Mouse (Mus musculus): ENCODE data around the gene Lmntd1. TPM values are rescaled to one million over a fixed set of nuclear protein-coding genes. Genes with fewer than 3 reads are reported as not detected.

Gene Lmntd1
- total RNA-seq, 2 experiments from 2014 or later, result 2.0 to 2.2 TPM

DNA sequence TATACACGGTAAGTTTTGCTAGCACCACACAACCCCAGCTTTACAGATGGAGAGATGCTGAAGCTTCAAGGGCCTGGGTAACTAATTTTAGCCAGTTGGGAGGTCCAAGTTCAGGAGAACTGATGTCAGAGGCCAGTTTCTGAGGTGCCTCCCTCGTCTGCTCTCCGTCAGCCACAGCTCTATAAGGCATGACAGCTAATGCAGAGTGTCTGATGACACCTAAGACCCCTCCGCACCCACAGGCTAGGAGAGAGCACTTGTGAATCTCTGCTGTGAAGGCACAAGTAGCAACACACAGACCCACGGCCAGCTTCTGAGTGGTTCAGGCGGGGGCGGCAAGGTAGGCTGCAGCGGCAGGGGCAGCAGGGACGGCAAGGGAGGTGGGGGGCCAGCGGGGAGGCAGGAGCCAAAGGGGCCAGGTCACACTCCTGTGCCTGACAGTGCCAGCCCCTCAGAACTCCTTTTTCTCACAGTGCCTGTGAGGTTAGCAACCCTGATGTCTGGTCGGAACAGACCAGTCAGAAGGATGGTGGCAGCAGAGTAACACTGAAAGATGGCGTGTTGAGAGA is 151.4 kb downstream of the Lmntd1 start:
- DNase-seq (ENCODE audit: extremely low spot score in 1 of 2, low spot score in 2 of 2), result no peak
- intact Hi-C loops (cut with DNase I), result no loop called here

DNA sequence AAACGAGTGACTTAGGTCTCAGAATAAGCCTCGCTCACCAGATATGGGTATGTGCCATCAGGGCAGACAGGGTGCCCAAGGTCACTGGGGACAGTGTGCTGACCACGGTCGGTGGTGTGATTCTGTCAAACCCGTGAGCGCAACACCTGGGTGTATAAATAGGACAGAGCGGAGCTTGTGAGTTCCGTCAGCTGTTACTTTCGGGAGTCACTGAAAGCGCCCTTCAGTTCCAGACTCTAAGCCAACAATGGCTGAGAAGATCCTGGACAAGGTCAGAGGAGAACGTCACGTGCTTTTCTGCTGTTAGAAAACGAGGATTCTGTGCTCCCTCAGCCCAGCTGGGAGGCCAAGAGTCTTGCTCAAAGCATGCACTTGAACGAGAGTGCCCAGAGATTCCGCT is 157.1 kb downstream of the Lmntd1 start:
- intact Hi-C loops (cut with DNase I), result no loop called here
- DNase-seq (ENCODE audit: extremely low spot score in 1 of 2, low spot score in 2 of 2), result no peak

DNA sequence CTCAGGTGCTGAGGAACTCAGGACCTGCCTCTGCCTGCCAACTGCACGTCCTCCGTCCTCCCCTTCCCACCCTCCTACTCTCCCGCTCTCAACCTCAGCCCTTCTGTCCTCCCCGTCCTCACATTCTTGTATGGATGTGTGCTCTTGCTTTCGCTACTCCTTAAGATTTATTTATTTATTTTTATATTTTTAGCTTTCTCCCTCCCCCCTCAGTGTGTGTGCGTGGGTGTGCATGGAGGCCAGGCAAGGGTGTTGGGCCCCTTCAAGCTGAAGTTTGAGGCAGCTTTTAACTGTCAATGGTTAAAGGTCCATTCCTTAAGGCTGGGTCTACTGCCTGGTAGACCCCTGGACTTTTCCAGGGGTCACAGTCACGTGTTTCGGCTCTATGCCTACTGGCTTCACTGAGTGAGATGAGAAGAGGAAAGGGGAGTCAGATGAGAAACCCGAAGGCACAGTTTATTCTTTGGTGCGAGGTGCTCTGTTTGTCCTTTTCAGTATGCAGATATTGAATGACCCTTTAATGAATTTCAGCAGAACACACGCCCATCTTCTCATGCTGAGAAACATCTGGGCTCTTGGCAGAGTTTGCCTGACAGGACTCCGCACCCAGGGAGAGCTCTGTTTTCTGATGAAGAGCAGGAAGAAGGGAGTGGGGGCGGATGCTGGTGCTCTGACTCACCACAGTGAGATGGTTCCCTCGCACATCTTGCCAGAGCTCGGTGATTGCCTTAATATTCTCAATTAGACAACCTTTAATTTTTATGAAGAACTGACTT is 163.3 kb downstream of the Lmntd1 start:
- peak in 1 of 2 experiments; percentile 50 for DNase-seq (ENCODE audit: extremely low spot score in 1 of 2, low spot score in 2 of 2)
- intact Hi-C loops (cut with DNase I), result no loop called here

DNA sequence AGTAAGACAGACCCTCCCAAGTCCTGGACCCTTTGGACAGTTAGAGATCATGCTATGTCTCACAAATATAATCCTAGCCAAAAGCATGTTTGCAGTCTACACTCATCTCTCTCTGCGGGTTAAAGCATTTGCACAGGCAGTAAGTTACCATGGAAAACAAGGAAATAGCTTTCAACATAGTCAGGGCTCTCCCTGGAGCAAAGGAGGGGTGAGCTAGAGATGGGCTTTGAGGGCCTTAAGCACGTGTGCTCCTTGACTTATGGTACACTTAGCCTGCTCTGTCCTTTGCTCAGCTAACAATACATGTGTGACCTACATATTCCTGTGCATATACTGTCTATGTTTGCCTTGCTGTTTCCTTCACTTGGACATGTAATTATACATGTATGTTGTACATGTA is 165.8 kb downstream of the Lmntd1 start:
- intact Hi-C loops (cut with DNase I), result no loop called here
- no peak for DNase-seq (ENCODE audit: extremely low spot score in 1 of 2, low spot score in 2 of 2)

DNA sequence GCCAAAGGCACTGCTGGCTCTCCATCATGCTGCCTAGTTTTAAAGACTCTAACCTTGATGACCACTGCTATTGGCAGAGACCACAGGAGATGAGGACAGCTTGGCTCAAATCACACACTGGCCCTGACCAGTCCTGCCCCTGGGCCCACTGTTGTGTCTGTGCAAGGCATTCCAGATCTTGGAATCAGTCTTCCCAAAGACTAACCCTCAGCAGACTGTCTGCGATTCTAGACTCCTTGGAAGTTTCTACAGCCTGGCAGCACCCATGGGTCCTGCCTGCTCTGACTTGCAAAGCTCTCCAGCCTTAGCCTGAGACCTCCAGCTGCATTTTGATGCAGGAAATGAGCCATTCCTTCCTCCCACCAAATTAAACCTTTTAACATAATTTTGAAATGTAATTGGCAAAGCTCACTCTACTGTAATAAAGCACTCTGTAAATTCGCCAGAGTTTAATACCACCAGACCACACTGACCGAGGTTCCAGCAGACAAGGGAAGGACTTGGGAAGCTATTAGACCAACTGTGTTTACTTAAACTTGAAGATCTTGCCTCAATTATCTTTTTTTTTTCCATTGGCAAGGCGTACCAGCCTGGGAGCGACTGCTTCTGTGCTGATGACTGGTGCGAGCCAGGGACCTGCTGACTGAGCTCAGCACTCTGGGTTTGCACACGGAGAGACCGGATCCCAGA is 168.2 kb downstream of the Lmntd1 start:
- DNase-seq (ENCODE audit: extremely low spot score in 1 of 2, low spot score in 2 of 2), result no peak
- intact Hi-C loops (cut with DNase I), result no loop called here

DNA sequence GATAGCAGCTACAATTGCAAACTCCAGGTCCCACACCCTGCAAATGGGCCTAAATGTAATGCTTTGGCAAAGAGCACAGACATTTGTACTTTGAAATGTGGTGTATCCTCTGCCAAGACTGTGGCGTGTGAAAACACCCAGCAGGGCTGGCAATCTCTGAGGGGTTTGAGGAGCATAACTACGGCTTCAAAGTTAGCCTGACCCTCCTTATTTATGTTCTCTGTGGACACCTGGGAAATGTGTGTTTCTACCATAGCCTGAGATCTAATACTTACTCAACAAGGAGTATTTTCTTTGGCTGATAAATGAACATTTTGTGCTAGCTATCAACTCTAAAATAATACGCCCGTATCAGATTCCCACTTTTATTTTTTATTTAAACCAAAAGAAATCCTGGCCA is 168.7 kb downstream of the Lmntd1 start:
- DNase-seq (ENCODE audit: extremely low spot score in 1 of 2, low spot score in 2 of 2), result no peak

DNA sequence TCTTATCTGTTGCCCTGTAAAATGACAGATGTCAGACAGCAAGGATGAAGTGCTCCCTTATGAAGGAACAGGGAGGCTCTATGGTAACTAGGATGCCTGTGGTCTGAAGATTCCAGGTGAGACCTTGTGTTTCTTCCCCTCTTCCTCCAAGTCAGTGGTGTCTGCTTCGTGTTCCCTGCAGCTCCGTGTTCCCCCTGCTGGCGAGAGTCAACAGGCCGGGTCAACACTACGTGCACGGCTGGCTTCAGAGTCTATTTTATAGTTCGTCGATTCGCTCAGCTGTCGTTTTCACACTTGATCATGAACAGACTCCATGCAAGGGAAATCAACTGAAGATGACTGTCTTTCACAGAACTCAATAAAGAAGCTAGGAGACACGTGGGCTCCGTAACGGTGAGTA is 171.3 kb downstream of the Lmntd1 start:
- intact Hi-C loops (cut with DNase I), result no loop called here
- DNase-seq (ENCODE audit: extremely low spot score in 1 of 2, low spot score in 2 of 2), result no peak

More for the DNA sequence above, 168.7 kb downstream of the Lmntd1 start:
- intact Hi-C loops (cut with DNase I), result no loop called here

DNA sequence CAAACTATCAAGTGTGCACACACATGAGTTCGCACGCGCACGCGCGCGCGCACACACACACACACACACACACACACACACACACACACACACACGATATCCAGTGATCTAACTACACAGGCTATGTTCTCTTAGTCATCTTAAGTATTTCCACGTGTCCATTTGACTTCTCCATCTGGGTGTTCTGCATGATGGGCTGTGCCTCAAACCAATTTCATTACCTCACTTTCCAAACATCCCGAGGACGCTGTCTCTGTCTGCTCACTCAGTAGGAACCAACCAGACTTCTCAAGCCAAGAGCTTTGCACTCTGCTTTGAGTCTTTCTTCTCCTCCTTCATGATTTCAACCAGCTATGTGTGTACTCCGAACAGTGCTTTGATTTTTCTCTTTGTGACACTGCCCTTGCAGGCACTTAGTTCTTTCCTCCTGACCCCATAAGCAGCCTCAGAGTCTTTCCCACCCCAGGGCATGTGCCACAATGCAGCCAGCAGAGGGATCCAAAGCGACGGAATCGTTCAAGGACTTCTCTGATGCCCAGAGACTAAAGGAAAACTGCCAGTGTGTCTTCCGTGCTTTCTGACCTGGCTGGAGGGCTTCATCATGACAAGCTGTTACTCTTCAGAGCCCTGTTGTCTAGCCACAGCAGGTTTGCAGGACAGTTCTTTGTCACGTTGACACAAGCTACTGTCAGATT is 172.6 kb downstream of the Lmntd1 start:
- DNase-seq (ENCODE audit: extremely low spot score in 1 of 2, low spot score in 2 of 2), result peak in 1 of 2 experiments; percentile 53
- intact Hi-C loops (cut with DNase I), result no loop called here

DNA sequence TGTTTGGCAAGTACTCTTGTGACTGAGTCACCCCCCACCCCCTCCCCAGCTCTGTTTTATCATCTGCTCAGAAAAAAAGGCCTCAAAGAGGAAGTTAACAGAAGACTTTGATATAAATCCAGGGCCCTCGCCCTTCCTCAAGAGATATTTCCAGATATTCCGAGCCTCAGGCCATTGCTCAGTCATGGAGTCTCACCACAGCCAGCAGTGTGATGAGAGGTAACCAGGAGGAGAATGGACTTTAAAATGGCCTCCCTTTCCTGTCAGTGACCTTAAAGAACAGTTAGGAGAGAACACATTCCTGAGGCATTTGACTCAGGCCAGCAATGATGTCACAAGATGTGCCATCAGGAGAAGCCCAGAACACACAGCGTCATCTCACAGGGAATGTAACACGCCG is 175.3 kb downstream of the Lmntd1 start:
- DNase-seq (ENCODE audit: extremely low spot score in 1 of 2, low spot score in 2 of 2), result no peak
- intact Hi-C loops (cut with DNase I), result loop anchor here (10.0 kb wide), 1 partner anchor 356 kb away; no protein-coding TSS in a partner anchor

DNA sequence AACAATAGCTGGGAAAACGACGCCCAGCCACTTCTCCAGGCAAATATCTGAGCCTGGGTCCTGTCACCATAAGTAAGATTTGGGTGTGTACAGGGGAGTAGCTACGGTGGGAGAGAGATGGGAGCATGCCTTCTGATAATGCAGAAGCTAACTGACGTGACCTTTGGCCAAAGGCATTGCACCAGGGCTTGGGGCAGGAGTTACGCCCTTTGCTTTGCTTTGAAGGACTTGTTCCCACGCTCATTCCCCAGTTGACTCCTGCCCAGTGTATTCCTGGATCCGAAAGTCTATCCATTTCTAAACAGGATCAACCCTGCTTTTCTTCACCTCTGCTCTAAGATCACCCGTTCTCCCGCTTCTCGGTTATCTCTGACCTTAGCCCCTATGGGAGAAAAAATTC is 178.4 kb downstream of the Lmntd1 start:
- intact Hi-C loops (cut with DNase I), result loop anchor here (10.0 kb wide), 1 partner anchor 359 kb away; no protein-coding TSS in a partner anchor

DNA sequence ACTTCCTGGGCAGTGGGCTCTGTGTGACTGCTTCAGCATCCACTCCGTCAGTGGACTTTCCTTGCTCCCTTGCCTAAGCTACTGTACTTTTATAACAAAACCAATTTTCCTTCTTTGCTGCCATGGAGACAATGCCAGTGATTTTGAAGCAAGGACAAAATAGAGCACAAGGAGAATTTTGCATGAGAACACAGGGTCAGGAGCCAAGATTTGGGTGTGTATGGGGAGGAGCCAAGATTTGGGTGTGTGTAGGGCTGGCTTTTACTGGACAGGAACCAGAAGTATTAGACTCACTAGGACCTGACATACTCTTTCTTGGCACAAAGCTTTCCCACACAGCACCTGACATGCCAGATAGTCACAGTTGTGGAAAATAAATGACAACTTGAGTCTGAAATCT is 179.0 kb downstream of the Lmntd1 start:
- intact Hi-C loops (cut with DNase I), result loop anchor here (10.0 kb wide), 1 partner anchor 360 kb away; no protein-coding TSS in a partner anchor
- no peak for DNase-seq (ENCODE audit: extremely low spot score in 1 of 2, low spot score in 2 of 2)

More for the DNA sequence above, 178.4 kb downstream of the Lmntd1 start:
- DNase-seq (ENCODE audit: extremely low spot score in 1 of 2, low spot score in 2 of 2), result no peak

DNA sequence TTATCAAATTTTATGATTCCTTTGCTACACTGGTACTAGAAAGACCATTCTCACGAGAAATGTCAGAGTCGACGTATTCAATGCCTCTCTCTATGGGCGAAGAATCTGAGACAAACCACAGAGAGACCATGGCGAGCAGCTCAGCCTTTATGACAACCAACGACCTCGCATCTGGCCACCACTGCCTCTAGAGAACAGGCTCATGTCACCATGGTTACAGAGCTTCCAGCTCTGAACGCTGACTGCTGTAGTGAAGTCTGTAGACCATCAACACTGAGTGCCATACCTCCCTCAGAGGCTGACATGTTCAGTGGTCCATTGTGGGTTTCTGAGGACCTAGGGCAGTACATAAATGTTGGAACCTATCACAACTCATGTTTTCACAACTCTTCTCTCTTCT is 180.2 kb downstream of the Lmntd1 start:
- intact Hi-C loops (cut with DNase I), result loop anchor here (10.0 kb wide), 1 partner anchor 361 kb away; no protein-coding TSS in a partner anchor
- no peak for DNase-seq (ENCODE audit: extremely low spot score in 1 of 2, low spot score in 2 of 2)

DNA sequence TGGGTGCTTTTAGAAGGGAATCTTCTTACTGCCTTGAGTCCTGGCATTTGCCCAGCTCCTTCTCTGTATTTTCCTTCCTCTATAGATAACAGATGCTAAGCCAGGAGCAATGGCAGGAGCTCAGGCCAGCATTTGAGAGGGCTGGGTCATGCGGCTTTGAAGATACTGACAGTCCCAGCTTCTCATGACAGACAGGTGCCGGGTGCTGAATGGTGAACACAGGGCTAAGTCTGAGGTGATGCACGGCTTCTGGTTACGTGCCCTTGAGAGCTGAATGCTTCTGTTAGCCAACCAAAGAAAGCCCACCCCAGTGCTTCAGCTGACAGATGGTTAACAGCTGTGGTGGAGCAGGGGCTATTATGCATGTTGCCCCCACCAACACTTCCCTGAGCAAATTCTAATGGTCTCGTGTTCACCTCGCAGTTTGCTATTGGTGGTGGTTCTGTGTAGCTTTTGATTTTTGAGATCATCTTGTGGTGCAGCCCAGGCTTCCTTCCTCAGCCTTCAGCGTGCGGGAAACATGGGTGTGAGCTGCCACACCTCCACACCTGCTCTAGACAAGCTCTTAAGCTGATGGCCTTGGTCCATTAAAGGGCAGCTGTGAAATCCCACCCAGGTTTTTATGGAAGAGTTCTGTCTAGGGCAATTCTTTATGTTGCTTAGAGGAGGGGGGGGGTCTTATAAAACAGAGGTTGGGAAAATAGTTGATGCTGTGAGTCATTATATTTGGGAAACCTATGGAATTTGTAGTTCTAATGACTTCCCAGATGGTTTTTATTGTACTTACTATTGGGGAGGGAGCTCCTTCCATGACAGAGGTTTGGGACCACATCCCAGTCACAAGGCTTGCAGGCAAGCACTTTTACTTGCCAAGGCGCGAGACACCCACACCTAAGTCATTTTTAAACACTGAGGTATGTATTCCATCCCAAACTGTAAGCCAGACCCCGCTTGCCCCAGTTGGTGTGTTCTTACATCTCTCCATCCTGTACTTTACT is 181.1 kb downstream of the Lmntd1 start:
- intact Hi-C loops (cut with DNase I), result loop anchor here (10.0 kb wide), 1 partner anchor 362 kb away; no protein-coding TSS in a partner anchor
- no peak for DNase-seq (ENCODE audit: extremely low spot score in 1 of 2, low spot score in 2 of 2)

DNA sequence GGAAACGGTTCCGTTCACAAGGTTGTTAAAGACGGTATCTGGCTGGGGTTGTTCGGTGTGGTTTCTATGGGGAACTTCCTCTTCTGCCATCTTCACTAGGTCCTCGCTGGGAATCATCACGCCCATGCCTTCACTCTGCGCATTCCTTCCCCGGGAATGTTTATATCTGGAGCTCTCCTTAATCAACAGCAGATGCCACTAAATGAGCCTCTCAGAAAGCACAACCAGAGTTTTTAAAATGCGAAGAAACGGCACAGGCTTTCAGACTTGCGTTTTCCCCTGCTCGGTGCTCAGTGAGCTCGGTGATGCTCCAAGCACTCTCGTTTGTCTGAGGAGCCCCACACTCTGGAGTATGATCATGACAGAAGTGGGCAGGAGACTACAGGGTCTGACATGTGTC is 182.4 kb downstream of the Lmntd1 start:
- no peak for DNase-seq (ENCODE audit: extremely low spot score in 1 of 2, low spot score in 2 of 2)
- intact Hi-C loops (cut with DNase I), result loop anchor here (10.0 kb wide), 1 partner anchor 363 kb away; no protein-coding TSS in a partner anchor

DNA sequence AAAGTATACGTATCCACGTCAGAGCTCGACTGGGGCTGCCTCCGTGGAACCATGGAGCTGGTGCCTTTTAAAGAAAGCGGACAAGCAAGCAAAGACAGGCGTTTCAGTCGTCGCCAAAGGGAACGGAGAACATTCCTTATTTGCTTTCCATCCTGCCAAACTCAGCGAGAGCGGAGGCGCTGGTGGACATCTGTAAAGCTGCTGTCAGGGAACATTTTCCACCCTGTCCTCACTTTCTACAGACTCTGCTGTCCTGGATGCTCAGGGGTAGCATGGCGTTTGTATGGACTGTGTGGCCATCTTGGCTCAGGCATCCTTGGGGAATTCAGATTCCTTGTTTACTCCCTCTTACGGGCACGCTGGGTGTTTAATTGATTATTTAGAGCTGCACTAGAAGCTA is 186.7 kb downstream of the Lmntd1 start:
- intact Hi-C loops (cut with DNase I), result no loop called here

DNA sequence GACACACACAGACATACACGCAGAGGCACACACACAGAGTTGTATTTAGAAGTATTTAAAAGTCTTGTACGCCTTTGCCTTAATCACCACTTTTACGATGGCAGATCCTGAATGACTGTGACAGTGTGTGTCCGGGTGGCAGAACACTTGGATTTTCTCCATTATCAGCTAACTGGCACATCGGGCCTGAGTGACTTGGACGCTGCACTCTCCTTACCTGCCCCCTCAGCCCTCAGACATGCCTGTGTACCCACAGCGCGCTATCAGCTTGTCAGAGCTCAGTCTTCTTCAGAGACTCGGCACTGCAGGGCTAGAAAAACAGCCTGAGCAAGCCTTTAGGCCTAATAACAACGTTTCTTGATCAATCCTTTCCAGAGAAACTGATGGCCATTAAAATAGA is 187.6 kb downstream of the Lmntd1 start:
- DNase-seq (ENCODE audit: extremely low spot score in 1 of 2, low spot score in 2 of 2), result no peak
- intact Hi-C loops (cut with DNase I), result no loop called here

More for the DNA sequence above, 186.7 kb downstream of the Lmntd1 start:
- DNase-seq (ENCODE audit: extremely low spot score in 1 of 2, low spot score in 2 of 2), result no peak

DNA sequence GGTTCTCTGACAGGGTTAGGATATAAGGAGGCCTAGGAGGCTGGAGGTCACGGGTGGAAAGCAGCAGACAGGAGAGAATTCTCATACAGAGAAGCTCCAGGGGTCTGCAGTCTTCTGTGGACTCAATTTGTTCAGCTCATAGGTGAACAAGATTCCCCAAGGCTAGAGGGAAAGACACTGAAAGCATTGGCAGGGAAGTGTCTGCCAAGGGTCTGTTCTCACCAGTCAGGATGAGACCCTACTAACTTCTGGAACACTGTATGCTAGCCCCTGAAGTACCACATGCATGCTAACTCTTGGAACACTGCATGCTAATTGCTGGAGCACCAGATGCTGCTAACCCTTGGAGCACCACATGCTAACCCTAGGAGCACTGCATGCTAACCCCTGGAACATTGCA is 190.0 kb downstream of the Lmntd1 start:
- intact Hi-C loops (cut with DNase I), result no loop called here
- no peak for DNase-seq (ENCODE audit: extremely low spot score in 1 of 2, low spot score in 2 of 2)

DNA sequence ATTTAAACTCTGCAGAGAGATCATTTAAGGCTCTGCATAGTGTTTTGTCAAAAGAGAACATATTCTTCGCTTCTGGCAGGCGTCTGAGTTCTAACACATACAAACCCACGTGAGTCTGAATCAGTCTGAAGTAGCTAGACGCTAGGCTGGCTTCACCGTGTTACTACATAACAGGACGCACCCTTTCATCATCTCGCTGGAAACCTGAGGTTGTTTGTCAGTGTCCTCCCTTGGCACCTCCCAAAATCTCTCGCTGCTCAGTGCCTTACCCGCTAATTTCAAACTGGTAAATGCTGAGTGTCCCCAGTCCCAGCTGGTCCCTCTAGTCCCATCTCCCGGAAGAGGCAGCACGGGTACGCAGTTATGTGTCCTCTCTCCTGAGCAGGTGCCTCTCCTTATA is 190.6 kb downstream of the Lmntd1 start:
- intact Hi-C loops (cut with DNase I), result no loop called here
- no peak for DNase-seq (ENCODE audit: extremely low spot score in 1 of 2, low spot score in 2 of 2)

Data from left cerebral cortex, postnatal 10 days (tissue).